Mouse (Mus musculus) thymus, postnatal 14 days (tissue): ENCODE measurements around the gene Kif28.
"Not testable (repeated sequence)": the region's sequence is repeated elsewhere in the genome, so short reads cannot be mapped to it uniquely, and the experiment has no call there.

Source experiments
- DNase-seq: peaks from one replicate; pipeline ENCODE4 v3.0.0; 2021

The Kif28 gene

GRCm38 (mm10) chr1:179745171-179745570, at the start of gene Kif28:
Gene Kif28, minus strand, starts transcription at chr1:179745271.
- no peak for DNase-seq

DNA sequence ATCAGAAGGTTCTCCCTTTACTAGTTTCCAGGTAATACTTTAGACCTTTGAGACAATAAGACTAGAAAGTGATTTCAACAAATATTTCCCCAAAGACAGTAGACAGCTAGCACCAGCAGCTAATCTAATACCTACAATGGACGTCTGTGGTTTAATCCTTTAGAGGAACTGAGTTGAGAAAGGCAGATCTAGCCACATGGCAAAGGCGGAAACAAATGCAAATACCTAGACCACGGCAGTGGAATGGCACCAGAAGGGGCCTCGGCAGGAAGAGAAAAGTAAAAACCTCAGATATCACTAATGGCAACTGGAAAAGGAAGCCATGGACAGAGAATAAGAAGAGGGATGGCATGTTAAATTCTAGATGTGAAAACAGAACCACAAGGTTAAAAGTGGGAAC, 42.2 kb upstream of the Kif28 start:
- no peak for DNase-seq

DNA sequence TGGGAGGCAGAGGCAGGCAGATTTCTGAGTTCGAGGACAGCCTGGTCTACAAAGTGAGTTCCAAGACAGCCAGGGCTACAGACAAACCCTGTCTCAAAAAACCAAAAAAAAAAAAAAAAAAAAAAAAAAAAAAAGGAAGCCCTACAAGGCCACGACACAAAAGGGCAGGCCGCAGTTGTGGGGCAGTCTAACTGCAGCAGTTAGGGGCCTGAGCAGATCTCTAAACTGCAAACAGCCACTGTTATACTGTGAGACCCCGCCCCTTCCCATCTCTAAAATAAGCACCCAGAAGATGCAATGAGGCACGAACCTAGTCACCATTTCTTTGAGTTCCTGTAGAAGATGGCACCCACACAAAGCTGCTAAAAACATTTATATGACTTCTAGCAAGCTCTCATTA, 40.4 kb upstream of the Kif28 start:
- no peak for DNase-seq

DNA sequence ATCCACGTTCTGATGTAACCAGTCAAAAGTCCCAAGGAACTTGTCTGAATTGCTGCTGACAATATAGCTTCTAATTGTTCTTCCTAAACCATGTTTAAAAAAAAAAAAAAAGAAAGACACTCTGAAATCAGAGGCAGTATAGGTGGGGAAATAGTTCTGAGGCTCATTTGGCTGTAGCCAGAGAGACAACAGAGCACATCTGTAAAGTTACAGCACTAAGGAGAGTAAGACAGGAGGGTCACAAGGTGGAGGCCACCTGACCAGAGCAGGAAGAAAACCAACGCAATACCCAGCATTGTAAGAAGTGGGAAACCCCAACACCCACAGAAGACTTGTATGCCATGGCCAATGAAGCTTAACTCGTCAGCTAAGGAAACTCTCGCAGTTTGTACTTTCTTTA, 39.0 kb upstream of the Kif28 start:
- no peak for DNase-seq

- no peak for DNase-seq
Measured at GRCm38 (mm10) chr1:179776831-179777230, 31.8 kb upstream of the Kif28 start.

GRCm38 (mm10) chr1:179760553-179760952, 15.5 kb upstream of the Kif28 start:
- no peak for DNase-seq

DNA sequence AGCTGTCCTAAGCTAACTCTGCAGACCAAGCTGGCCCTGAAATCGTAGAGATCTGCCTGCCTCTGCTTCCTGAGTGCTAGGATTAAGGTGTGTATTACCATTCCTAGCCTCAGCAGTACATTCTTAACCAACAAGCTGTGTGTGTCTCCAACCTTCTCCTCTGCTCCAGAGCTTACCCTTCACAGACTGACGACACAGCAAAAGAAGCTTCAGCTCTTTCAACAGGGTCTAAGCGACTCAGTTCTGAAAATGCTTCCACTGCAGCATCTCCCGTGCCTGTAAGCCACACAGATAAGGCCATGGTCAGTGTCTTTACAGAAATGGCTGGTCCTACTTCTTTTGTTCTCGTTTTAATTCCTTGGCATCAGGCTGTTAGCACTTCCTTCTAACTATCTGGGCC, 15.0 kb upstream of the Kif28 start:
- no peak for DNase-seq

DNA sequence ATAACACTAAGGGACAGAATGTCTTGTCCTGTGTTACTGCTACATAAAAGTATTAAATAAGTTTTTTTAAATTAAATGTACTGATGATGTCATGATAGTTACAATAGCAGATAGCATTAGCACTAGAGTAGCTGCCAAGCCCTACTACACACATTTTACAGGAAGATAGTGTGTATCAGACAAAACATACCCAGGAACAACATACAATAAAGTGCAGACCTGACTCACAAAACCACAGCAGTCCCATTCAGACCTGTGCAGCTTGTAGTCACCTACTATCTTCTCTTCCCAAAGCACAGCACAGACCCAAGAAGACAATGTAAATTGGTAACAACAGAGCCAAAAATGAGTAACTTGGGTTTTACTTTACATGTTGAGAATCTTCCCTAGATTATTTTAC, 11.4 kb upstream of the Kif28 start:
- no peak for DNase-seq

GRCm38 (mm10) chr1:179753006-179753405, 7.9 kb upstream of the Kif28 start:
- DNase-seq = no peak

- no peak for DNase-seq
Measured at GRCm38 (mm10) chr1:179752276-179752675, 7.2 kb upstream of the Kif28 start.

DNA sequence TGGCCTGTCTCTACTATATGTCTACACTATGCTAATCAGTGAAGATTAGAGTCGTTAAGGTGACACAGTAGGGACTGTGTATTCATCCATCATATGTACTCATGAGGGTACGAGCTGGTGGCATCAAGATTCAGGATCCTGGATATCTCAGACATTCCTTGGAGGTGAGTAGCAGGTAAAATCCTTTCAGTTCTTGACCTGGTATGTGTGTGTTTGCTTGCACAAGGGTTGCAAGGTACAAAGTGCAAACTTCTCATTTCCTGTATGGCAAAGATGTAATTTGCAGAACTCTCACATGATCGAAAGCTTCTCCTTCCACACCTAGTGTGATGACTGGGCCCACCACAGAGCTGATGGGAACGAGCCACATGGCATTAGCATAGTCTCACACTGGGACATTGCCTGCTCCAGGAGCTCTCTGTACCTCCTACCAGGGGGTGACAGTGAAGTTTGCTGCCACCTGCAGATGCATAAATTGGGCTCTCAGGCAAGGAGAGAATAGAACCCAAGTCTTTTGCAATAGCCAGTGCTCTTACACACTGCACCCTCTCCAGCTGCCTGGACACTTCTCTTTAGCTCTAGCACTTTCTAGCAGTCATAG, 1.4 kb downstream of the Kif28 start:
- no peak for DNase-seq

- no peak for DNase-seq
Measured at GRCm38 (mm10) chr1:179736483-179736882, 8.6 kb downstream of the Kif28 start.

DNA sequence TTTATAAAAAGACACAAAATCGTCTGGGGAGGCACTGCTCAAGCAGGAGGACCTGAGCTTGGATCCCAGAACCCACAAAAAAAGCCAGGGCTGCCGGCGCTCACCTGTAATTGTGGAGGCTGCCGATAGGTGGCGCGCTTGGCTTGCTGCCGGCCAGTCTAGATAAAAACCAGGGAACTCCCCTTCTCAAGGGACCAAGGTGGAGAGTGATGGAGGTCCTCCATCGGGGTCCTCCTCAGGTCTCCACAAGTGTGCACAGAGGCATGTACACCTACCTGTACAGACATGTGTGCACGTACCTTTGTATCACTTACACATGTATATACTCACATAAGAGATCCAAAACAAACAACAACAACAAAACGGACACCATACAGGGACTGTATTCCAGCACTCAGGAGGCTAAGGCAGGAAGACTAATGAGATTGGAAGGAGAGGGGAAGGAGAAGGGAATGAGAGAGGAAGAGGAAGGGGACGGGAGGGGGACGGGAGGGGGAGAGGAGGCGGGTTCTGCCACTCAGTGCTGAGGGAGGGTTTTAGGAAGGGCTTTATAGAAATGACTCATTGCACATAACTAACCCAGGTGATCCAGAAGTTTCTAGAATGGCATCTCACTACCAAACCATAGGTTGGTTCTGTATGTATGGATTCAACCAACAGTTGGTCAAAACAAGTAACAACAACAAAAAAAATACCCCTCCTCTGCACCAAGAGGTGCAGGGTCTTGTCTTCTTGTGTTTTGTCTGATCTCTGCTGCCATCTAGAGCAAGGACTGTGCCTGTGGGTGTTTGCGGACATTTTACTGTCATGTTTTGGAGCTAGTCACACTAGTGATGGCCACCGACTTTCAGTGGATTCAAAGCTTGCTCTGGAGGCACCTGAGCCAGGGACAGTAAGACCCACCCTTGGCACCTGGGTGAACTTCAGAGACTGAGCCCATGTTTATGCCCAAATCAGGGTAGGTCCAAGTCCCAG, 10.3 kb downstream of the Kif28 start:
- DNase-seq = peak; percentile 74

DNA sequence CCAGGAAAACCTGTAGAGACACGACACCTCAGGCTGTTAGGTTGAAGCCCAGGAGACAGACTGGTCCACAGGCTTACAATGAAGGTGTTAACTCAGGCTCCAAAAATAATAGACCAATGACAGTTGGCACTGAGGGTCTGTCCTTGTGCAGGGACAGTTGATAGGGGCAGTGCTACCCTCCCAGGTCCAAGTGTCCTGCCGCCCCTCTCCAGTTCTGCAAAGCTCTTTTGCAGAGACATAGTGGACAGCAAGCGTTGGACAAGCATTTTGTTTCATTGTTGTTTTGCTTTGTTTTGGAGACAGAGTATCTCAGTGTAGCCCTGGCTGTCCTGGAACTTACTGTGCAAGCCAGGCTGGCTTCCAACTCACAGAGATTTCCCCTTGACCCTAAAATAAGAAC, 13.7 kb downstream of the Kif28 start:
- no peak for DNase-seq

DNA sequence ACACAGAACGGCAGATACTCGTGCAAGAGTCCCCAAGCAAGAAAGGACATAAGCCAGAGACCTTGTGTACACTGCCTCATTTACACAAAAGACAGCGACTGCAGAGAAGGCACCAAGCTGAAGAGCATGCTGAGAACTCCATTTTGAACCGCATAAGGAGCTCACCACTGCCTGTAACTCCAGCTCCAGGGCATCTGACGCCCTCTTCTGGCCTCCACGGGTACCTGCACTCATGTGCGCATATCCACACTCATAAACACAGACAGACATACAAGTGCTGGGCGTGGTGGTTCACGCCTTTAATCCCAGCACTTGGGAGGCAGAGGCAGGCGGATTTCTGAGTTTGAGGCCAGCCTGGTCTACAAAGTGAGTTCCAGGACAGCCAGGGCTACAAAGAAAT, 16.4 kb downstream of the Kif28 start:
- no peak for DNase-seq

- DNase-seq = no peak
Measured at GRCm38 (mm10) chr1:179722811-179723469, 22.1 kb downstream of the Kif28 start.

GRCm38 (mm10) chr1:179715786-179716185, 29.3 kb downstream of the Kif28 start:
- DNase-seq = no peak

GRCm38 (mm10) chr1:179715289-179715688, 29.8 kb downstream of the Kif28 start:
- DNase-seq = not testable (repeated sequence)

DNA sequence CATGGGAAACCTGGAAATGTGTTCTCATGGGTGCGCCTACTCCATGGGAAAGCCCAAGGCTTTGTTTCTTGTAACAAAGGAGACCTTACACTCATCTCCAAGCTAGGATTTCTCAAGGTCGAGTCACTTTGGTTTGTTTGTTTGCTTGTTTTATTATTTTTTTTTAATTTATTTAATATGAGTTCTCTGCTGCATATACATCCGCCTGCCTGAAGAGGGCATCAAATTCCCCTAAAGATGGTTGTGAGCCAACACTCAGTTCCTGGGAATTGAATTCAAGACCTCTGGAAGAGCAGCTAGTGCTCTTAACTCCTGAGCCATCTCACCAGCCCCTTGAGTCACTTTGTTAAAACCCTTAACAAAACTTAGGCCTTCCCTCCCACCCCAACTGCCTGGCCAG, 31.7 kb downstream of the Kif28 start:
- DNase-seq = no peak

DNA sequence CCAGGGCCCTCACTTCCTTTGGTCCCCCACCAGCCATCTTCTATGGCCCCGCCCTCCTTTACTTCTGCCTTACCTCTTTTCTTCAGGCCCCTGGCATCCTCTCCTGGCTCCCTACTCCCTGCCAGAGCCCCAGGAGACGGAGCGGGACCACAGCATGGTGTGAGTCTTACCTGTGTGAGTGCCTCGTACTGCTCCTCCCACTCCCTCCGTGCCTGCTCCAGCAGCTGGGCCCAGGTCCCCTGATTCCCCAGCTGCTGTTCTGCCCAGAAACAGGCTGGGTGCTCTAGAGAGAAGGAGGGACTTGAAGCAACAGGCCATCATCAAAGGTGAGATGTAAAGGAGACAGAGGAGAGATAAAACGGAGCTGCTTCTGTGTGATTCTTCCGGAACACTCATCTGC, 32.4 kb downstream of the Kif28 start:
- DNase-seq = no peak

DNA sequence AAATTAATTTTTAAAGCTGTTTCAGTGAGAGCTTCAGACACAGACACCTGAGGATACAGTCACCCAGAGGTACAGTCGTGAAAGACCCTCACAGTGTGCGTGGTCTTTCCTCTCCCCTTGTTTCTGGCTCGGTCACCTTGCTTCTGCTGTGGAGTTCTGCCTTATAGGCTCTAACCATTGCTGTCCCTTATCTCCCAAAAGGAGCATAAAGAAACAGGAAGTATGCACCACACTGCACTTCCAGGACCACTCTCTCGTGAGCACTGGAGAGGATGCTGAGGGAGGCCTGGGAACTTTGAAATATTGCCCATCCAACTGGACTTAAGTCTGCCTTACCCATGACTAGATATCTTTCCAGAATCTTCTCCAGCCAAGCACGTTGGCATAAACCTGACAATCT, 34.3 kb downstream of the Kif28 start:
- DNase-seq = no peak

- DNase-seq = no peak
Measured at GRCm38 (mm10) chr1:179709390-179709789, 35.7 kb downstream of the Kif28 start.

DNA sequence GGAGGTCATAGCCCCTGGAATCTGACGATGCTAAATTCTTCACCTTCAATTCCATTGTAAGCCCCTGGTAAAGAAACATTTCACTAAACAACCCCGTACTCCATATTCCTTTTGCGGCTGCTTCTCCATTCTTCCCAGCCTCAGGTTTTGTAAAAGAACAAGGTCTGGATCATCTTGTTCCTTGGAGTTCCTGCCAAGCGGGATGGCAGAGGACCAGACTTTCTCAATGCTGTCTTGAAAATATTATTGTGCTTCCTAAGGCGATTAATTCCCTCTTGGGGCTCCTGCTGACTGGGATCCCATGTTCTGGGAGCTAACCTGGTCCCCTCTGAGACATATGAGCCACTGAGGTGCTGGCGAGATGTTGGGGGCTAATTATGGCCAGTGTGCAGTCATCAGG, 39.9 kb downstream of the Kif28 start:
- no peak for DNase-seq

DNA sequence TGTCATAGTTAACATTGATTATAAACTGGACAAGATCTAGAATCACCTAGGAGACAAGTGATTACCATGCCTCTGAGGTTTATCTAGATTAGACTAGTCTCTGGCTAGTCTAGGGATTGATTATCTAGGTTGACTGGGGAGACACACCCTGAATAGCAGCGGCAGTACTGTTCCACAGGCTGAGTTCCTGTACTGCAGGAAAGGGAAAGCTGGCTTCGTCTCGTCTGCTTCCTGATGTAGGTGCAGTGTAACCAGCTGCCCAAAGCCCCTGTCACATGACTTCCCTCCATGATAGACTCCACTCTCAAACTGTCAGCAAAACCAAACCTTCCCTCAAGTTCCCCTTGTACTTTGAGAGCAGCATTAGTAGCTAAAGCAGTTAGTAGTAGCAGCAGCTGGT, 40.9 kb downstream of the Kif28 start:
- DNase-seq = no peak
